Mouse (Mus musculus) layer of hippocampus, postnatal 10 days (tissue): ENCODE measurements around the gene Bcl11b. TPM values are rescaled to one million over a fixed set of nuclear protein-coding genes. Genes with fewer than 3 reads are reported as not detected.

Experiments used
- DNase-seq, 2 experiments: peaks; one replicate each; pipeline ENCODE4 v3.0.0; 2021; ENCODE audit warnings: low spot score in 2 of 2
- total RNA-seq, 2 experiments: library from RNA; stranded (reverse); gene quantifications; 2 replicates each; pipeline ENCODE4 v1.2.3; 2021

Bcl11b gene
- total RNA-seq, 2 experiments from 2014 or later: 118 to 127 TPM

DNA sequence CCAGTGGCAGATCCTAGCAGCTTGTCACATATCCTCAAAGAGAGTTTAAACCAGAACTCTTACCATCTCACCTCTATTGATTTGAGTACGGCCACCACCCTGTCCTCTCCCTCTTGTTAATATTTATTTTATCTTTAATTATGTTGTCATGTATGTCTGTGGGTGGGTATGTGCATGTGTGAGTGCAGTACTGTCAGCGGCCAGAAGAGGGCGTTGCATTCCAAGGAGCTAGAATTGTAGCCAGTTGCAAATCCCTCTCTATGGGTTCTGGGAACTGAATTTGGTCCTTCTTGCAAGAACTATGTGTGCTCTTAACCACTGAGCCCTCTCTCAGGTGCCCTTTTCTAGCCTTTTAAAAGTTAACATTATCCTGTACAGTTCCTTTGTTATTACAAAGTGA lies 98.1 kb downstream of the Bcl11b start:
- DNase-seq: no peak

DNA sequence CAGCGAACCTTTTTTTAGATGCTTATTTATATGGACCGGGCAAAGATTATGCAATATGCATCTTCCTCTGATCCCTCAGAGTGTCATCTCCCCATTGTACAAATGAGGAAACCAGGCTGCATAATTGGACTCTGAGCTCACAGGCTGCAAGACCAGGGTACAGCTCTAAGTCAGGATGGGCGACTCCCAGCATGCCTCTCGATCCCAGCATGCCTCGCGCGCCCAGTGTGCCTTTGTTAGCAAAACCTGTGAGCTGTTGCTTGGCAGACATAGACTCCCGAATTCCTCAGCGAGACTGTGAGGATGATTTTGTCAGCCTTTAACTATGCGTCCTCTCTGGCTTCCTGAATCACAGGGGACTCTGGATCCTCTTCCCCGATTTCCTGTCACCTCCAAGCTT lies 98.9 kb downstream of the Bcl11b start:
- DNase-seq: no peak

DNA sequence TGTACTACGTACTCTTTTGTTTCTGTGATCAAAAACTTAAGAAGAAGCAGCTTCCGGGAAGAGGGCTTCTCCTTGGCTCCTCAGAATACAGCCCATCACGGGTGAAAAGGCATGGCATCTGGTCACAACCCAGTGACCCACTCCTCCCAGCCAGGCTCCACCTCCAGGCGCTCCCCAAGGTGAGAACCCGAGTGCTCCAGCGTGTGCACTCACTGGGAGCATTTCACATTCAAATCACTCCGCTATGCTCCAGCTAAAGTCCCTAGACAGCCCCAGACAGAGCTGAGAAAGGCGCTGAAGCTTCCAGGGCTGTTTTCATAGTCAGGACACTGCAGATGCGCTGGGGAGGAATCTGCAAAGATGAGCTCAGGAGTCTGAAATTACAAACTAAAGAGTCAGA lies 99.5 kb downstream of the Bcl11b start:
- DNase-seq: no peak

DNA sequence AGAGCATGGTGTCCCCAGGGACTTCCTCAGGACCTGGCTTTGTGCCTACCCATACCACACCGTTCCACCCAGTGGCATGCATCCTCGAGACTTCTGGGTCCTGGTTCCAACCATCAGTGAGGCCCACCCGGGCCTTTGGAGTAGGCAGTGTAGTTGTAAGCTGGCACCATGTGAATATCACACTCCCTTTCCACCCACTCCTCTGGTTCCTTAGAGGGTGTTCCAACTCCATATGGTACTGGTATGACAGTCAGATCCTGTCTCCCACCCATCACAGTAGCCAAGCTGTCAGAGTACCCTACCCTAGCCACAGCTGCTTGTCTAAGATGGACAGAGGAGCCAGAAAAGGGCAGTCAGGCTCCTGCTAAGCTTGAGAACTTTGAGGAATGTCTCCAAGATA lies 112.0 kb downstream of the Bcl11b start:
- no peak for DNase-seq

DNA sequence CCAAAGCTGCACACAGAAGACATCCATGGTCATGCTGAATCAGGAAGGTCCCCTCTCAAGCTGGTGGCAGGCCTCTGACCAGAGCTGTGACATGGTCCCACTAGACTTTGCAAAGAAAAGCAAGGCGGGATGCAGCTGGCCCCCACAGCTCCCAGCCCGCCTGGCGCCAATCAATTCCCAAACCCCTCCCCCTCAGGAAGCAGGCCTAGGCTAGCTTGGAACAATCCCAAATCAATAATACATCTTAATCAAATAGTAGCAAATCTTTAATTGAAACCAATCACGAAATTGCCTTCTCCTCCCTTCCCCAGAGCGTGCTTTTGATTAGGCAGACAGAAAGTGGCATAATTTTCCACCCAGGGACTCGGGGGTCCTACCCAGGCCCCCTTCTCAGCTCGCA lies 113.1 kb downstream of the Bcl11b start:
- no peak for DNase-seq

DNA sequence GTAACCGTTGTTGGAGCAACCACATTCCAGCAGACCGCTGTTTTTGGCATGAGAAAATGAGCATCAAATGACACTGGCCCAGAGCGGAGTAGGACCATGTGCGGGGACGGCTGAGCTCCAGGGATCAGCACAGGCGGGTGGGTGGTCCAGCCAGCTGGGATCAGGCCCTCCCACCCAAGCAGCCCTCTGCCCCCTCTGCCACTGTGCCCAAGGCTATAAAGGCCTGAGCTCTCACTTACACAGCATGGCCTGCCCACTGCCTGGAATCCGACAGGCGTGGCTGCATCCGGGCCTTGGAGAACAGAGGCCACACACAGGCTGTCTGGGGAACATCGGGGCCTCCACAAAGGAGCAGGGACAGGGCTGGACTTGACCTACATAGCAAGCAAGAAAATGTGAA lies 113.6 kb downstream of the Bcl11b start:
- DNase-seq: no peak

DNA sequence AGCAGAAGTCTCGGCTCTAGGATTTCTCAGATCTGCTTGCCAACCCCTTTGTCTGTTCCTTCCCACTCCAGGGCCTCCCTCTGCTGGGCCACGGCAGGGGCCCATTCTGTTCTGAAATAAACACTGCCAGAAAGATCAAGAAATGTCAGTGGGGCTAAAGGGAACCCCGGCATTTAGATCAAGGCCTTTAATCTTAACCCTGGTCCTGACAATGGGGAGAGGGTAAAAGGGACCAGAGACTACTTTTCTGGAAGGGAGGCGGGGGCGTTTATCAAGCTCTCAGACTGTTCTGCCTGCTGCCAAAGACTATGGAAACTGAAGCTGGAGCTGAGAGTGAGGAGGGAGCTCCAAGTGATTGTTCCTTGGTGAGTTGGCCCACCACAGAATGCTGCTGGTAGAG lies 114.8 kb downstream of the Bcl11b start:
- DNase-seq: no peak

DNA sequence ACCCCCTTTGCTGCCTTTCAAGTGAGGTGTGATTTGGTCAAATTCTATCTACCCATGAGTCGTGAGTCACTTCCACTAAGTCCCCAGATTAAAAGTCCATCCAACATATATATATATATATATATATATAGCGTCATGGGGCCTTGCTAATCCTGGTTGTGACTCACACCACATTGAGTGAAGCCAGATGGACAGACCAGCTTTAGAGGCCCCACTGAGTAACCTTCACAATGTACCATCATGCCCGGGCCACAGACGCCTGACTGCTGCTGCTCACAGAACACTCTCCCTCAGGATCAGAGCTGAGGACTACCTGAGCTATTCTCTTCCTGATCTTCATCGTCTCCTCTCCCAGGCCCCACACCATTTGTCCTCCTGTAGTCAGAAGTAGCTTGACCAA lies 115.4 kb downstream of the Bcl11b start:
- DNase-seq: no peak

DNA sequence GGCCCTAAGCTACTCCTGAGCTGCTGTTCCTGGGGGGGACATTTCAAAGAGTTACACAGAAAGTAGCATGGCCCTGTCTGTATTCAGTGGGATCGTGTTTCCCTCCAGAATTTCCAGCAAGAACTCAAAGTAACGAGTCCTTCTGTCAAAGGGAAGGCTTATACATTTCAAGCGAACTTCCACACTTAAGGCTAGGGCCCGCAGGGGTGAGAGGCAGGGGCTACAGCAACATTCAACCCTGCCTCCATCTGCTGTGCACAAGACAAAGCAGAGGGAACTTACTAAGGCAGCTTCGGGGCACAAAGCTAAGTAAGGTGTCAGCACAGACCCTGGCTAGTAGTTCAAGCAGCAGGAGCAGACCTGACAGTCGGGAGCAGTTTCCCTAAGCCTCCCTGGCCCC lies 115.8 kb downstream of the Bcl11b start:
- DNase-seq: no peak

DNA sequence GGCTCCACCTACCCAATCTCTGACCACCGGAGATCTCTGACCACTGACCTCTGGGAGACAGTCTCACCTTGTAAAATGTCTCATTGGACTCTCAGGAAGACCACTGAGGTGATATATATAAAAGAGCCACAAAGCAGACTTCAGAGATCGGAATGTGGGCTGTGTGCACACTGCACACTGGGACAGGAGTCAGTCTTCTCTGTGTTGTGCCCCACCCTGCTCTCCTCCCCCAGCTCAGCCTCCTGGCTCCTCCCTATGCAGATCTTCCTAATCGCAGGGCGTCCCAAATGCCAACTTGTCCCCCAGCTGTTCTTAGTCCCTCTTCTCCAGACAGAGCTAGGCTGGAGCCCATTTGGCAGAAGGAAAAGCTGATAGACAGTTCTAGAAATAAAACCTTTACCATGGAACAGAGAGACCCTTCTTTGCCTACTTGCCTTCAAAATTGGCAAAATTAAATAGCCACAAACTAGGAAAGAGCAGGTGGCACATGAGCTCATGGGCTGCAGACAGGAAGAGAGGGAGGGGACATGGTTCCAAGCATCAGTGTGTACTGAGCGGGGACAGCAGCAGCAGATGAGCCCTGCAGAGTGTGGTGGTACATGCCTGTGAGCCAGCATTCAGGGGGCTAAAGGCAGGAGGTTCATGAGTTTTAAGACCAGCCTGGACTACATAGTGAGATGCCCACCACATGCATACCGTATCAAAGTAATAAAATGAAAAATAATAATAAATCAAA lies 118.9 kb downstream of the Bcl11b start:
- no peak for DNase-seq

DNA sequence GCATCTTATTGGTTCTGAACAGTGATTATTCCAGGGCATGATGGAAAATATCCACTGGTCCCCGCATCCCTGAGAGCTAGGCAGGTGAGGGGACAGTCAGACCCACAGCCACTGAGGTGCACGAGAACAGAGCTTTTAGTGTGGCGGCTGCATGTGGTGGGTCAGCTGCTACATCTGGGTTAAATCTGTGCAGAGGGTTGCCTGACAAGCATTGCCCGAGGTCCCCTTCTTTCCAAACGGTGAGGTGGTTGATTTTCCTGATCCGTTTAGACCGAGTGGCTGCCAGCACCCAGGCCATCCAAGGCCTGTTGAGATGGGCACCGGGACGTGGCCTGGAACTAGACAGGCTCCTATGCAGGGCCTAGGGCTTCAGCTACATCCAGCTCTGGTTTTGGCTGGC lies 121.7 kb downstream of the Bcl11b start:
- no peak for DNase-seq

DNA sequence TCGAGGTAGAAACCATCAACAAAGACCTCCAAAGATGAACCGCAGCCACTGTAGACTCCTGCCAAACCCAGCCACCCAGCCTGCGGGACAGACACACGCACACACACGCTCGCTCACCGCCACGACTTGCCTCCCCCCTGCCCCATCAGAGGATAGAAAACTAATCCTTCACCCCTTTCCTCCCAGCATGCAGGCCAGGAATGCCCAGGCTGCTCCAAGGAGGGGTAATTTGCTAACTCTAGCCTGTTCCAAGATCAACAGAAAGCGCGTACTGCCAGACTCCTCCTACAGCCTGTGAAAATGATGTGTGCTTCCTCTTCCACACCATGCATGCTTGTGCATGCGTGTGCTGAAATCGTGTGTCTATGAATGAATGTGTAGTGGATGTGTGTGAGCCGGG lies 122.7 kb downstream of the Bcl11b start:
- no peak for DNase-seq

DNA sequence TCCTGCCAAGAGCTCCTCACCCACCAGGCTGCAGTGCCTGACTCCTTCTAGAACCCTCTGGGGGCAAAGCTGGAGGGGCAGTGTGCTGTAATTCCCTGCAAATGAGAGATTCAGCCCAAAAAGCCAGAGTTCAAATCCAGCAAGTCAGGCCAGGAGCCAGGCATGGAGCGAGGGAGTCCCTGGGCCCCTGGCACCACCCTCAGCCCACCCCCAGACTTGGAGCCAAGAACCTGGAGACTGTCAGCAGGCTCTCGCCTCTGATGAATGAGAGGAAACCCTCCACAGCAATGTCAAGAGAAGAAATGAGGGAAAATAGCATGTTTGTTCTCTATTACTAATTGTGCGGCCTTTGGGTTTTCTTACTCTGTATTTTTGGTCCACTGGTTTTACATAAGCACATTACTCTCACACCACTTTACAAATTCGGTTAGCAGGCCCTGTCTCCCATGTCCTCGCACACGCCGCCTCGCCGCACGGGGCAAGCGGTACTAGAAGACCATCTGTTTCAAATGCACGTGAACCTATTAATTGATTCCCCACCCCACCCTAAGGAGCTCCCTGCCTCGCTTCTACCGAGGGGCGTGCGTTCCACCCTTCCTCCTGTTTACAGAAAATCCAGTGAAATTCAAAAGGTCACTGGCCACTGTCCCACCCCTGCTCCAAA lies 124.2 kb downstream of the Bcl11b start:
- DNase-seq: no peak

DNA sequence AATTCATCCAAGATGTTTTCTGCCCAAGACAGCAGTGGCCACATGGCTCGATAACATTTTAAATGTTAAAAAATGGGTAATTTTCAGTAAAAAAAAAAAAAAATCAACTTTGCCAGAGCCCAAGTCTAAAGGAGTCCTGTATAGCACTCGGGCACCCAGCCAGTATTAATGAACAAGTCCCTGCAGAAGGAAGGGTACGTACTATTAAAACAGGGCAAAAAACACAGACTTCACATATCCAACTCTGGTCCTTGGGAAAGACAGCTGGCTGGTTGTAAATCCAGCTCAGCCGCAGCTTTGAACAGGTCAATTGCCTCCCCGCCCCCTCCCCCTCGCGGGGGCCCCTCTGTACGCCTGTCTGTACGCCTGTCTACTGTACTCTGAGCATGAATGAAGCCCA lies 127.2 kb downstream of the Bcl11b start:
- DNase-seq: no peak

DNA sequence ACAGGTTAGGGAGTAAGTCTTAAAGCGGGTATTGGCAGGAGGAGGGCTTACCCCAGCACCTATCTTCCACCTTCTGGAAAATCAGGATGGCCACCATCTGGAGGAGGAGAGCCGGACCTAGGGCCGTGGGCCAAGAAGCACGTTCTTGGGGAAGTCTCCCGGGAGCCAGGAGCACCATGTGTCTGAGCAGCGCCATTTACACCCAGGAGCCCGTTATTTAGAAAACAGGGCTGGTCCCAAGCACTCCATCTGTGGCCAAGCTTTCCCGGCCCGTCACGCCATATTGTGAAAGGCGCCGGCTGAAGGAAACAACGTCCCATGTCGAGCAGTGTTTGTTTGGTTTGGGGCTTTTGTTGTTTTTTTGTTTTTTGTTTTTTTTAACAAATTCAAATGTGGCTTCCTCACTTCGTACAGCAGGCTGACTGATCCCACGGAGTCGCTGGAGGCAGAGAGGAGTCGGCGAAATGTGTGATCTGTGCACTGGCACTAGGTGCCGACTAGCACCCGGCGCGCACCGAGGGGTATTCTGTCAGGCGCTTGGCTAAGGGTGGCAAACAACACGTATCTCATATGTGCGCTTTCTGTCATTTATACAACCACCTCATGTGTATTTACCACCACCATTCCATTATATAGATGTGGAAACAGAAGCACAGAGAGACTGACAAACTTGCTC lies 128.8 kb downstream of the Bcl11b start:
- no peak for DNase-seq

DNA sequence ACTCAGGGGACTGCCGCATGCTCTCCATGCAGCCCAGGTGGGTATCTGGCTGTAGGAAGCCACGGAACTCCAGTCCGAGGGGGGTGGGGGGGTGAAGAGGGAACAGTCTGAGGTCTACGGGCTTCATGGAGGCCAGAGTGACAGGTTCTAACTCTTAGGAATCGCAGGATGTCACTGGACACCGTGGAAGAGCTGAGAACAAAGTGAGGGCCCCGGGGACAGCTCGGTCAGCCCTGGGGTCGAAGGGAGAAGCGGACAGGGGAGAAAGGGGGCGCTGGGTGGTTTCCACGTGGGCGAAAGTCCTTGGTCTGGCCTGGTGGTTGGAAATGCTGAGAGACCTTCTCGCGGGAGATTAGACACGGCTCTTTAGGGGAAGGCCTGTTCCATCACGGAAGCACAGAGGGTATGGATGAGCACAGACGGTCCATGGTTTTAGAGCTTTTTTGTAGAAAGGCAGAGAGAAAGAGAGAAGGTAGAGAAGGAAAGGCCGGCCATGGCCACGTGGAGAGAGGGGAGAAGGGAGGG lies 133.8 kb downstream of the Bcl11b start:
- DNase-seq: no peak

DNA sequence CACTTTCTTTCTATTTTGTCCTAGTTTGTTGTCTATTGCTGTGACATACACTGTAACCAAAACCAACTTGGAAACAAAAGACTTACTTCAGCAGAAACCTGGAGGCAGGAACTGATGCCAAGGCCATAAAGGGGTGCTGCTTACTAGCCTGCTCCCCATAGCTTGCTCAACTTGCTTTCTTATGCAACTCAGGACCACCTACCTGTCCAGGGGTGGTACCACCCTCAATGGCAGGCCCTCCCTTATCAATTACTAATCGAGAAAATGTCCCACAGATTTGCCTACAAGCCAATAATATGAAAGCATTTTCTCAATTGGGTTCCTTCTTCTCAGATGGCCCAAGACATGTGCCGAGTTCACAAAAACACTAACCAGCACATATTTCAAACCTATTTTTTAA lies 135.1 kb downstream of the Bcl11b start:
- DNase-seq: no peak

Other genes starting within 250 kb of the Bcl11b start
- 100 to 1,000 TPM; 113 to 119 TPM for gene Setd3, start 175.7 kb upstream of the Bcl11b start, total RNA-seq
- 10 to 100 TPM; 29.4 to 33.9 TPM for gene Ccnk, start 176.0 kb upstream of the Bcl11b start, total RNA-seq